Mouse (Mus musculus) large intestine, adult 2 months (tissue): ENCODE results near the gene Kat14. TPM values are rescaled to one million over a fixed set of nuclear protein-coding genes. Genes with fewer than 3 reads are reported as not detected.
"Not testable (repeated sequence)": the region's sequence is repeated elsewhere in the genome, so short reads cannot be mapped to it uniquely, and the experiment has no call there.

ENCODE experiments used
- DNase-seq: peaks from one replicate; pipeline ENCODE4 v3.0.0-alpha.2; 2012; ENCODE audit warnings: low read depth, low spot score
- WGBS: fragments of 180-500 bp; shearing (Covaris S2); methylation state at CpG from one replicate; pipeline ENCODE4 v1.1.7; 2018; 5-methylcytosine and 5-hydroxymethylcytosine counted together
- polyA plus RNA-seq: library from polyadenylated mRNA; depleted of rRNA; stranded (reverse); fragments of >200 nt; gene quantifications from 2 replicates; pipeline ENCODE4 v1.2.3, GENCODE M21; 2012; rRNA removed

Kat14 gene
- polyA plus RNA-seq = 27.0 and 28.4 TPM in 2 replicates

DNA sequence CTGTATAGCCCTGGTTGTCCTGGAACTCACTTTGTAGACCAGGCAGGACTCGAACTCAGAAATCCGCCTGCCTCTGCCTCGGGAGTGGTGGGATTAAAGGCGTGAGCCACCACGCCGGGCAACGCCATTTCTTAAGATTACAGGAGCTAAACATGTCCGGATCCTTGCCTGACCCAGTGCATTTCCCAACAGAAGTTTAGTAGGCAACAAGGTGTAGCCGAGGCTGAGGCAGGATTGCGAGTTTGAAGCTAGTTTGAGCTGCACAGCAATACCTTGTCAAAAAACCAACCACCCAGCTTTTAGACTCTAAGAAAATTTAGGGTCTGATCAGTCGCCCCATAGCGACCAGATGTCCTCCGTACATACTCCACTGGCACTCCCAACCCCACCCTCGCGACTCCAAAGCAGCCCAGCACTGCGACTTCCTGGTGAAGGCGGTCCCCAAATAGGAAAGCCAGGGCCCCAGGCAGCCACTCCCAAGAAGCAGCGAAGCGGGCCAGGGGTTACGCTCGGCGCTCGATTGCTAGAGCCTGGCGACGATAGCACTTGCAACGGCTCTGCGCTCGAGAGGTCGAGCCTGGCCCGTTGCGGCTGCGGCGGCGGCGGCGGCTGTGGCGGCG lies at the start of gene Kat14, which contains the start of gene Pet117:
Gene Kat14 (plus strand): TSS at position 584 of the 620 bp plus-strand sequence.
Gene Pet117 (plus strand): TSS at position 597 of the 620 bp plus-strand sequence.
- 2% methylated on average over 38 of the region's 38 CpGs for WGBS
- DNase-seq = peak; percentile 95

DNA sequence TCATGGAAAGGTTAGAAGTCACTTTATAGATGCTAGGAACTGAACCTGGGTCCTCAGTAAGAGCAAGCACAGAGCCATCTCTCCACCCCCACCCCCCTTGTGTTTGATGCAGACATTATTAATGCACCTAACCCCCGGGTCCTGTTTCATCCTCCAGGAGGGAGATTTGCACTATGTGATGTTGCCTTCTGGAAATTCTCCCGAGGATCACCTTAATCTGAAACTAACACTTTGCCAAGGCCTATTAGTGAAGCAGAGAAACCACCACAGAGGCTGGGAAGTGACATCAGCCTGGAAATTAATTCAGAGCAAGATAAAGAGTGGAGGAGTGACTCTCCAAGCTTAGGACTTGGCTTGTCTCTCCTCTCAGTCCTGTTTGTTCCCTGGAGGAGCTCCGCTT lies 44.6 kb upstream of the Kat14 start:
- no peak for DNase-seq
- 72% methylated on average over 3 of the region's 3 CpGs for WGBS

DNA sequence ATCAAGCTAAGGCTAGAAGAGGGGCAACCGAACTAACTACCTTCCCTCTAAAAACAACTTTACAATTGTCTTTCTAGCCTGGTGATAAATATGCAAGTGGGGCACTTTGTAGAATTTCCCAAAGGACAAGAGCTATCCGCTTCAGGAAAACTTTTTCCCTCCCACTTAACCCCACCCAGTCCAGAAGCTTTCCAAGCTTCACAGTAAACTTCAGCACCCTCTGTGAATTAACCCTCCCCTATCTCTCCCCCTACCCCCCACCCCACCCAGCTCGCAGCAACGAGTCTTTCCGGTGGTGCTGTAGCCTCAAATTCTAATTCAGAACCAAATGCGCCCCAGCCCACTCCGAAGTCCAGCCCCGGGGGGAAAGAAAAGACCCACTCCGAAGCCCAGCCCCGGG lies 39.3 kb upstream of the Kat14 start:
- no peak for DNase-seq
- WGBS = 20% methylated on average over 10 of the region's 10 CpGs

DNA sequence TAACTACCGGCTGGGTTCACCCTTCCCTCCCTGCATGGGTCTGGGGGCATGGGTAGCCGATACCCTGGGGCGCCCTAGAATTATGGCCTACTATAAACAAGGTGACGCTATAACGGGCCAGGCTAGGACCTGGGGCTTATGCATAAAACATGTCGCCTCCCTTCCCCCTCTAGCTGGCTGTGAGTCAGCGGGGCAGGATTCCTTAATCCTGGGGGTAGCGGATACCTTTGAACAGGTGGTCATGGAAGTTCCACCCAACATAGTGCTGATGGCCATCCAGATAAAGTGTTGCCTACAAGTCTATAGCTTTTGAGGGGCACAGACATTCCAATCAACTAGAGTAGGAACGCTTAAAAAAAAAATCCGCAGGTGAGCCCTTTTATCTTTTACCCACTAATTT lies 38.8 kb upstream of the Kat14 start:
- DNase-seq = no peak
- 17% methylated on average over 10 of the region's 10 CpGs for WGBS

DNA sequence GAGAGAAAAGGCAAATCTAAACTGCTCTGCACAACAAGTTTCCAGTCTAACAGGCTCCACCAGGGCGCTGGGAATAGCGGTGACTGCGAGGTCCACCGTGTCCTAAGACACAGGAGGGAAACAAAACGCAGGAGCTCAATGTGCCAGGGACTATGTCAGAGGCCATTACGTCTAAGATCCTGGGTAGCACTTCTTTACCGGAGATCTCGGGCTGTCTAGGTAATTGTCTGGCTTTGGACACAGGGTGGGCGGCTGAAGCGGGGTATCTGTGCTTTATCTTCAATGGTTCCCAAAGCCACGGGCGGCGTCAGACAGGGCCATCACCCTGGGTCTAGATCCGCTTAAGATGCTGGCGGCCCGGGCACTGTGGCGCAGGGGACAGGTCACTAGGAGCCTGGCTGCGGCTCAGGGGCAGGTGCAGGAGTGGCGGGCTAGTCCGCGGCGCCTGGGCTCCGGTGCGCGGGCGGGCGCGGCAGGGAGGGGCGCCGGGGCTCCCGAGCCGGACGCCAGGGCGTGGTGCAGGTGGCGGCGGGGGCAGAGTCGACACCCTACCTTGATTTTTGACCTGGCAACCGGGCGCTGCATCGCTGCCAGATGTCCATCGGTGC lies 38.3 kb upstream of the Kat14 start:
- WGBS = under 1% methylated on average over 38 of the region's 41 CpGs
- DNase-seq = no peak

DNA sequence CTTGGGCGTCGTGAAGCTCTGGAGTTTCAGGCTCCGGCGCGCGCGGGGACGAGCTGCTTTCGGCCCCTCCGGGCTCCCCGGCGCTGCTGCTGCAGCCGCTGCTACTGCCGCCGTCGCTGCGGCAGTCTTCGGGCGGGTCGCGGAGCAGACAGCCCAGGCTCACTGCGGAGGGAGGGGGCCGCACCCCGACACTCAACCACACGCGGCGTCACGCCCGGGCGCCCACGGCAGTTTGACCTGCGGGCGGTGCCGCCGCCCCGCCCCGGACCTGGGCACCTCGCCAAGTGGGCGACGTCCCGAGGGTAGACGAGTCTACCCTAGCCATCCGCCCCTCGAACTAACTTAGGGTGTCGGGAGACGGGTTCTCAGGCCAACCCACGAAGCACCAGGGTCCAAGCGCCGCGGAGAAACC lies 37.8 kb upstream of the Kat14 start:
- under 1% methylated on average over 50 of the region's 50 CpGs for whole genome bisulfite sequencing
- DNase-seq = no peak

DNA sequence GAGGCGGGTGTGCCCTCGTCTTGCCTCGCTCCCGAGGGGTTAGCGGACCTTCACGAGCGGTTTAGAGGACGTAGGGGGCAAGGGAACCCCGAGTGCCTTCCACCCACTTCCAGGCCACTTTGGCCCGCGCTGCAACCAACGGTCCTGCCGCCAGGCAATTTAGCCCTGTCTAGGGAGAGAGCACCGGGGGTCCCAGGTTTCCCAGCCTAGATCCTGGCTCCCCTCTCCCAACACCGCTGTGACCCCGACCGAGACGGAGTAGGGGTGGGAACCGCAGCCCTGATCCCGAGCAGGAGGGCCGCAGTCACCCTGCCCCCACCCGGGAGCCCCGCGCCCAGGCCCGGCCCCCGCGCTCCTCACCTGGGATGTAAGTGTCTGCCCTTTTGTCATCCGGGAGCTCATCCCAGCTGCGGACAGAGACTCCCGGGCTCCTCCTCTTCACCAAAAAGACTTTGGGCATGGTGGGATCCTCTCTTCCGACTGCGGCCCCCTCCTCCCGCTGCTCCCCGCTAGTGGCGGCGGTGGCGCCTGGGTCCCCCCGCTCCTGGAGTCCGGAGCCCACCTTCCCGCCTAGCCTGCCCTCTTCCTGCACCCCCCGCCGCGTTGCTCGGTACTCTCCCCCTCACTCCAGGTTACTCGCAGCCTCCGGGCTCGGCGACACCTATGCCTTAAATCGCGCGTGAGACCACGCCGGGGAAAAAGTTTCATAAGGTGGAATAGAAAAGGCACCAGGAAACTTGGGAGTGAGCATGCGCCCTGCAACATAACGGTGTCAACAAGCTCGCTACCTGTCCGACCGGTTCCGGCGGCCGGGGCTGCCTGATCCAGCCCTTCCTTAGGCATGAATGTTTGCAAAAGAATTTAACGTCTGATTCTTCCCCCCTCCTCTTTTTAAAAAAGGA lies 37.1 kb upstream of the Kat14 start, which contains the start of gene Ovol2:
Gene Ovol2 (minus strand): TSS at position 746 of the 902 bp plus-strand sequence.
- under 1% methylated on average over 62 of the region's 62 CpGs for WGBS
- DNase-seq = no peak

DNA sequence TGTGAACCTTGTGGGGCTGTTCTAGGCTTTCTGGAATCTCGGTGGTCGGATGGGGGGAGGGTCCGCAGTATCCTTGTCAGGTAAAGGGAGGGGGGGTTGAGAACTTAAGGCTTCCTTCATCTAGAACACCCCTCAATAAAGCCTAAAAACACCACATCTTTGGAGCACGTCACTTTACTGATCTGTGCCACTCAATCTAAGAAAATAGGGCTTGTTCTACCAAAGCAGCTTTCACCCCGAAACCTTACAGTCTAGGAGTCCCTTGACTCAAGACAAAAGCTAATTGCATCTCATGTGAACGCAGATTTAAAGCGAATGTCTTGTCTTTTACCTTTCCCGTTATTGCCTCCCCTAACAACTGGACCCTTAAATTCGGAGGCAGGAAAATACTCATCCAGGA lies 36.3 kb upstream of the Kat14 start:
- WGBS = 9% methylated on average over 9 of the region's 9 CpGs
- DNase-seq = no peak

DNA sequence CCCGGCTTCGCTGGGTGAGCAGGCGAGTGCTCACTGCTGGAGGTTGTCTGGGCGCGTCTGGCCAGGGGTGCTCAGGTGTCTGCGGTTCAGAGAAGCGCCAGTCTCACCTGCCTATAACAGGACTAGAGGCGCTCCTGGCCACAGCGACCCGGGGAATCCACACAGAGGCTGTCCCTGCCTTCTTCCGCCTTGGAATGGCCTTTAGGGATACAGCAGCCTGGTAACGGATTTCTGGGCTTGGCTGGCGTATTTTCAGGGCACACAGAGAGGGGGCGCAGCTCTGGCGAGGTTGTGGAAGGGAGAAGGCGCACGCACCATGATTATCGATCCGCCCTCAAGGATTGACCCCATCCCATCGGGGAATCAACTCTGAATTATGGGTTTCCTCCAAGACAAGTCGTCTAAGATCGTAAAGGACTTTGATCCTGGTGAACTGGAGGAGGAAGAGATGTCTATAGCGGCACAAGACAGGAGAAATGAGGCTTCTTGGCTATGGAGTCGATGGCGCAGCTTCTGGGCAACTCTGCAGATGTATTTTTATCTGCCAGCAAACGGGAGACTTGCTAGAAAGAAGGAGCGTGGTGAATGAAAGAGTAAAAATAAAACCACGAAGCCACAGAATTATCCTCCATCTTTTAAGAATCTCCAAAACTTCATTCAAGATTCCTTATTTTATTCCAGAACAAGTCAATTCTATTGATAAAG lies 35.5 kb upstream of the Kat14 start:
- WGBS = 10% methylated on average over 28 of the region's 28 CpGs
- DNase-seq = no peak

DNA sequence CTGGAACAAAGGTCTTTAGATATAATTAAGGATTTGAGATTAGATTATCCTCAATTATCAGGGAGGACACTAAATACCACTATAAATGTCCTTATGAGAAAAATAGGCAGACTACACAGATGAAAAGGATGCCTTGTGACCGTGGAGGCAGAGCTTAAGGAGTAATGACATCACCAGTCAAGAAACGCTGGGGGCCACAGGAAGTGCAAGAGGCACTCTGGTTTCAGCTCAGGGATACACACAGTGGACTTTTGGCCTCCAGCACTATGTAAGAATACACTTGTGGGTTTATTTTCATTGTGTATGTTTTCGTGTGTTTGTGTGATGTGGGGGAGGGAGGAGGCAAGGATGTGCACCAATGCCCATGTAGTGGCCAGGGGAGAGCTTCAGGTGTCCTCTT lies 31.6 kb upstream of the Kat14 start:
- DNase-seq = no peak
- 43% methylated on average over 3 of the region's 3 CpGs for WGBS

DNA sequence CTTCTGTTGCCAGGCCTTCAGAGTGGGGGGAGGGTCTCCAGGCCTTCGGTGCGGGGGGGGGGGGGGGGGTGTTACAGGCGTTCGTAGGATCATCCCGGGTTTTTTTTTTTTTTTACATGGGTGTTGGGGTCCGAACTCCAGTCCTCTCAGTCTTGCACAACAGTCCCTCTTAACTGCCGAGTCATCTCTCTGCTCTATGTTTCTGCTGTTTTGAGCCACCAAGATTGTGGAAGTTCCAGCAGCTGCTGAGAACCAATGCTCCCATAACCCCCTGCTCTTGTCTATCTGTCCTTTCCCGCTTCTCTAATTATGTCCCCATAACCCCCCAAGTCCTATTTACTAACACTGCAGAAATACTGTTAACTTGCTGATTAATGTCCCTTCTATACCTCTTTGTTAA lies 31.1 kb upstream of the Kat14 start:
- DNase-seq = no peak
- WGBS = 75% methylated on average over 8 of the region's 8 CpGs

DNA sequence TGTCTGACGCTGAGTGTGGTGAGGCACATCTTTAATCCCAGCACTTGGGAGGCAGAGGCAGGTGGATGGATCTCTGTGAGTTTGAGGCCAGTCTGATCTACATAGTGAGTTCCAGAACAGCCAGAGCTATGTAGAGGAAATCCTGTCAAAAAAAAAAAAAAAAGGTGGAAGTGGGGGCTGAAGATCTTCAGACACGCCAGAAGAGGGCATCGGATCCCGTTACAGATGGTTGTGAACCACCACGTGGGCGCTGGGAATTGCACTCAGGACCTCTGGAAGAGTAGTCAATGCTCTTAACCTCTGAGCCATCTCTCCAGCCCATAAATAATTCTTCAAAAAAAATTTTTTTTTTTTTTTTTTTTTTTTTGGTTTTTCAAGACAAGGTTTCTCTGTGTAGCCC lies 30.6 kb upstream of the Kat14 start:
- not testable (repeated sequence) for DNase-seq
- 83% methylated on average over 6 of the region's 6 CpGs for WGBS

DNA sequence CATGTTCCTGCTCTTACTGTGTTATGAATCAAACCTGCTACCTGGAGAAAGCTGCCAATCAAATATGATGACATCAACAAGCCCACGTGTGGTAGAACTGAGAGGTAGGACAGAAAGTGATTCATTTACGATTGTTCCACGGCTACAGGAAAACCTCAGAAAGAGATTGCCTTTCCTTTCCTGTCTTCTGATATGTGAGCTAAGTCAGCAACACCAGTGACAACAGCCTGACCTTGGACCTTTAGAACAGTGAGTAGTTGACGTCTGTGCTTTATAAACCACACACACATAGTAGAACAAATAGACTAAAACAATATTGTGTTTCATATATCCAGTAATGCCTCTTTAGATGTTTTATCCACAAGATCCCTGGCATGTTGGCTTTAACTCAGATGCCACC lies 25.6 kb upstream of the Kat14 start:
- WGBS = 19% methylated on average over 4 of the region's 4 CpGs
- no peak for DNase-seq

DNA sequence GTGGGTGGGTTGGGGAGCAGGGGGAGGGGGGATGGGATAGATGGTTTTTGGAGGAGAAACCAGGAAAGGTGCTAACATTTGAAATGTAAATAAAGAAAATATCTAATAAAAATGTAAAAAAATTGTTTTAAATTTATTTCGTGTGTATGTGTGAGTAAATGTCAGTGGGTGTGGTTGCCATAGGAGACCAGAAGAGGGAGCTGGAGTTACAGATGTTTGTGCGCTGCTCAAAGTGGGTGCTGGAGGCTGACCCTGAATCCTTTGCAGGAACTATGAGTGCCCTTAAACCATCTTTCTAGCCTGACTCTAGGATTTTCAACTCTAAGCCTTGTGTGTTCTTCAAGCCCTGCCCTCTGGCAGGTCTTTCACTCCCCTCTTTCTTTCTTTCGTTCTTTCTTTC lies 20.3 kb upstream of the Kat14 start:
- 79% methylated on average over 3 of the region's 3 CpGs for WGBS
- no peak for DNase-seq

DNA sequence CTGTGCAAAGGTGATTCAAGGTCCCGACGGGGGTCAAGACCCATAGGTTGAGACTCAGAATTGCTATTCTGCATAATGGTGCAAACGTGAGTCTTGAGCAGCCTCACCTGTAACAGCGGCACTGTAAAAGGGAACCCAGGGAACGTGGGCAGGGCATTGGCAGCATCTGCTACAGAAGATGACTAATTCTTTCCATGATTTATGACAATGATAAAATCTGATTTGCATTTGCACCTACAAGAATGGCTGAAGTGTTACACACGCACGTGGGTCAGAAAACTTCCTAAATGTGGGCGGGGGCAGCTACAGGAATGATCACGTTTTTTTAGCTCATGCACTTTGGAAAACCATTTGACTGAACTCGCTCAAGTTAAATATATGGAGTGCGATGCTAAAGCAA lies 15.9 kb upstream of the Kat14 start:
- 51% methylated on average over 11 of the region's 11 CpGs for WGBS
- DNase-seq = no peak

DNA sequence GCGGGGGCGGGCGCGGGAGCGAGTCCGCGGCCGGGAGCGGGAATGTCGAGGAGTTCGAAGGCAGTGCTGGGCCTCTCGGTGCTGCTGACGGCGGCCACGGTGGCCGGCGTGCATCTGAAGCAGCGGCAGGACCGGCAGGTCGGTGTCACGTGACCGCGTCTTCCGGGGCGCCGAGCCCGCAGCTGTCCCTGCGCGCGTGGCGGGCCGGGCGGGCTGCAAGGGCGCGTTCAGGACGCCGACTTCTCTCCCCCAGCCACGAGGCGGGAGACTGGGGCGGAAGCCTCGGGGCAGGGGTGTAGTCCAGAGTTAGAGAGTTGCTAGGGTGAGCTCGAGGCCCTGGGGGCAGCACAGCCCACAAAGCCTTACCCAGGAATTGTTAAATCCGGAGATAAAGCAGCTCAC lies 238 bp downstream of the Kat14 start:
- no peak for DNase-seq
- WGBS = under 1% methylated on average over 39 of the region's 43 CpGs

DNA sequence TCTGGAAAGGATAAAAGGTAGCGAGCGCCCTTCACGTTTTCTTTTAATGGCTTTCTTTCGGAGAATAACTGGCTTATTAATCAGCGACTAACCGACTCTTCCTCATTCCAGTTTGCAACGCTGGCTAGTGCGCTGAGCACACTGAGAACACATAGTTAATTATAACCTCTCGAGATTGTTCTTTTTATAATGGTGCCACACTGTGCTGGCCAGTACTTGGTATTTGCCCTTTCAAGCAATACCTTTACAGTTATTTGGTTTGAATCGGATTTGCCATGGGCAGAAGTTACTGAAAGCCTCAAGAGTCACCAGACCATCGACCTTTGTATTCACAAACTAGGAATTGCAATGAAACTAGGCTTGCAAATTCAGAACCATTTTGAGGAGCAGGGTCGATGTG lies 728 bp downstream of the Kat14 start:
- no peak for DNase-seq
- under 1% methylated on average over 12 of the region's 12 CpGs for WGBS

DNA sequence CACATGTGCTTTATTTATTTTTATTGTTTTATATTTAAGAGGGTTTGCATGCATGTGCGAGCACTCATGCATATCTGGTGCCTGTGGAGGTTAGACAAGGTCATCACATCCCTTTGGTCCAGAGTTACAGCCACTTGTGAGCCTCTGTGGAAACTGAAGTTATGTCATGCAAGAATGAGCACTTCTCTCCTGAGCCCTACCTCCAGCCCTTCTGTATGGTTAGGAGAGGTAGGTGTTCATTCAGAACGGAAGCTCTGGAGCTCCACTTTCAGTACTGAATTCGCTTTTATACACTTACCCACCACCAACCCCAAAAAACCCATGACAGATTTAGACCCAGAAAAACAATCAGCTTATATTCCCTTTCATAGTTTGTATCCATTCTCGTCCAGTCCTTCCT lies 2.8 kb downstream of the Kat14 start:
- DNase-seq = no peak

DNA sequence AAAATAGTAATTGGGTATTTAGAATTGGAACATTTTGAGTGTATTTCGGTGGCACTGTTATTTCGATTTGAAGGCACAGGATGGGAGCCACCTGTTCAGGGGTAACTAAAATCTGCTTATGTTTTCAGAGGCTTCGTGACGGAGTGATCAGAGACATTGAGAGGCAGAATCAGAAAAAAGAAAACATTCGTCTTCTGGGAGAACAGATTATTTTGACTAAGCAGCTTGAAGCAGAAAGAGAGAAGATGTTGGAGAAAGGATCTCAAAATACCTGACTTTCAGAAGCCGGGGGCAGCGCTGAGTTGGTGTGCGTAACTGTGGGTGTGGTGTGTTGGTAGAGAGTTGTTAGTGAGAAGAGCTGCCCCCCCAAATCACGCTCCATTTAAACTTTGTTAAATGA lies 4.3 kb downstream of the Kat14 start:
- WGBS = 92% methylated on average over 9 of the region's 9 CpGs
- DNase-seq = no peak

More for the DNA sequence above, 2.8 kb downstream of the Kat14 start:
- 90% methylated on average over 4 of the region's 4 CpGs for WGBS
